Mouse (Mus musculus) left cerebral cortex, adult 2 months (tissue): ENCODE data around the gene Spaca4. TPM values are rescaled to one million over a fixed set of nuclear protein-coding genes. Genes with fewer than 3 reads are reported as not detected.

Source experiments
- DNase-seq, 2 experiments: peaks; one replicate each; pipeline ENCODE4 v3.0.0; 2021 to 2022; ENCODE audit warnings: low spot score in 2 of 2, mixed read lengths in 1 of 2; ENCODE audit errors: extremely low spot score in 1 of 2
- H3K27ac ChIP-seq: fragments of 200-600 bp; 2 replicates; pipeline ENCODE4 v1.8.1; 2022
- H3K4me3 ChIP-seq: fragments of 200-600 bp; 2 replicates; pipeline ENCODE4 v1.8.1; 2022
- CTCF ChIP-seq: fragments of 200-600 bp; IDR thresholded peaks from 2 replicates; pipeline ENCODE4 v1.8.1; 2022; ENCODE audit warnings: antibody characterized with exemption, mild to moderate bottlenecking, moderate library complexity
- intact Hi-C: fragments of 180-260 bp; cut with DNase I; formaldehyde crosslinking; loops from one replicate; pipeline ENCODE4 v1.15.1; 2025
- total RNA-seq, 2 experiments: library from RNA; stranded (reverse); gene quantifications; 2 replicates each; pipeline ENCODE4 v1.2.3; 2021

Spaca4 gene
- total RNA-seq, 2 experiments from 2014 or later, result not detected

- TF ChIP-seq CTCF, result no peak
- Histone ChIP-seq H3K4me3 (peak overlapping the region; percentile 67), H3K27ac (peak overlapping the region; percentile 98)
- intact Hi-C loops, result no loop called here
- DNase-seq, result peak in 1 of 2 experiments; percentile 63
These were observed 8.4 kb downstream of the Spaca4 start for GRCm38 (mm10) chr7:45716952-45717917.

GRCm38 (mm10) chr7:45716460-45716857 lies 9.2 kb downstream of the Spaca4 start:
- no peak for DNase-seq
- H3K4me3 ChIP-seq, result peak overlapping the region; percentile 91; the same call in 1 of the 2 replicates
- H3K27ac ChIP-seq, result no peak overlapping the region
- no peak for TF ChIP-seq CTCF
- intact Hi-C loops, result no loop called here

- intact Hi-C loops, result no loop called here
- no peak for DNase-seq
- Histone ChIP-seq H3K4me3 (peak overlapping the region; percentile 91), H3K27ac (peak overlapping the region; percentile 75)
- TF ChIP-seq CTCF, result no peak
These were observed 9.7 kb downstream of the Spaca4 start for GRCm38 (mm10) chr7:45715741-45716459.

GRCm38 (mm10) chr7:45715090-45715708 lies 10.4 kb downstream of the Spaca4 start, which contains the start of gene Rpl18:
TSS of gene Rpl18 (plus strand) at chr7:45715457.
- TF ChIP-seq CTCF, result no peak; the same call in 1 of the 2 replicates
- peak; percentile 97 to 98 for DNase-seq
- intact Hi-C loops, result no loop called here
- Histone ChIP-seq H3K27ac (peak within 1 kb of the TSS; percentile 86), H3K4me3 (peak within 1 kb of the TSS; percentile 91)

- TF ChIP-seq CTCF, result no peak
- intact Hi-C loops, result no loop called here
- no peak for DNase-seq
- Histone ChIP-seq H3K27ac (peak overlapping the region; percentile 86), H3K4me3 (peak overlapping the region; percentile 91)
These were observed 11.0 kb downstream of the Spaca4 start for GRCm38 (mm10) chr7:45714630-45715089.

- TF ChIP-seq CTCF, result no peak
- Histone ChIP-seq H3K27ac (no peak overlapping the region; the same call in 1 of the 2 replicates), H3K4me3 (peak overlapping the region; percentile 91)
- no peak for DNase-seq
- intact Hi-C loops, result no loop called here
These were observed 11.6 kb downstream of the Spaca4 start for GRCm38 (mm10) chr7:45713881-45714520.

- no peak overlapping the region for H3K27ac ChIP-seq
- intact Hi-C loops, result no loop called here
- peak in 1 of 2 experiments; percentile 25 for DNase-seq
- TF ChIP-seq CTCF, result no peak
- no peak overlapping the region for H3K4me3 ChIP-seq
These were observed 12.2 kb downstream of the Spaca4 start for GRCm38 (mm10) chr7:45713396-45713795.

GRCm38 (mm10) chr7:45712022-45712757 lies 13.4 kb downstream of the Spaca4 start:
- no peak overlapping the region for H3K4me3 ChIP-seq
- TF ChIP-seq CTCF, result no peak
- DNase-seq, result no peak
- intact Hi-C loops, result no loop called here
- no peak overlapping the region for H3K27ac ChIP-seq

- no peak for TF ChIP-seq CTCF
- intact Hi-C loops, result no loop called here
- DNase-seq, result peak in 1 of 2 experiments; percentile 19
- Histone ChIP-seq H3K4me3 (no peak overlapping the region), H3K27ac (peak overlapping the region; percentile 11; the same call in 1 of the 2 replicates)
These were observed 14.1 kb downstream of the Spaca4 start for GRCm38 (mm10) chr7:45711316-45712021.
